Mouse (Mus musculus) embryonic facial prominence, embryonic 12.5 days (tissue): Measurements from ENCODE around the gene Ppp4r1. TPM values are rescaled to one million over a fixed set of nuclear protein-coding genes. Genes with fewer than 3 reads are reported as not detected.

Experiments used
- ATAC-seq: fragments of 200-750 bp; cut with Nextera tagmentation; 2 replicates; pipeline ENCODE4 v1.8.0; 2017; ENCODE audit not compliant: insufficient number of reproducible peaks, insufficient read depth, low FRiP score, low TSS enrichment
- H3K27ac ChIP-seq: fragments of 300-500 bp; sonication (generic); 2 replicates; pipeline ENCODE4 v1.5.1; 2016; ENCODE audit warnings: mild to moderate bottlenecking
- H3K27me3 ChIP-seq: fragments of 300-500 bp; sonication (generic); 2 replicates; pipeline ENCODE4 v1.6.1; 2016; ENCODE audit warnings: mild to moderate bottlenecking, moderate library complexity
- H3K36me3 ChIP-seq: fragments of 300-500 bp; sonication (generic); 2 replicates; pipeline ENCODE4 v1.6.1; 2016; ENCODE audit warnings: mild to moderate bottlenecking
- H3K4me1 ChIP-seq: fragments of 300-500 bp; sonication (generic); 2 replicates; pipeline ENCODE4 v1.6.1; 2016
- H3K4me2 ChIP-seq: fragments of 300-500 bp; sonication (generic); replicated peaks from 2 replicates; pipeline ENCODE4 v1.6.1; 2016; ENCODE audit warnings: mild to moderate bottlenecking, moderate library complexity
- H3K4me3 ChIP-seq: fragments of 300-500 bp; sonication (generic); 2 replicates; pipeline ENCODE4 v1.5.1; 2016; ENCODE audit warnings: mild to moderate bottlenecking
- H3K9ac ChIP-seq: fragments of 300-500 bp; sonication (generic); 2 replicates; pipeline ENCODE4 v1.6.1; 2016; ENCODE audit warnings: mild to moderate bottlenecking, moderate library complexity
- H3K9me3 ChIP-seq: fragments of 300-500 bp; sonication (generic); 2 replicates; pipeline ENCODE4 v1.6.1; 2016; ENCODE audit warnings: mild to moderate bottlenecking, moderate library complexity
- WGBS: fragments of 180-500 bp; shearing (Covaris S2); methylation state at CpG from one replicate; pipeline ENCODE4 v1.1.7; 2016; 5-methylcytosine and 5-hydroxymethylcytosine counted together
- polyA plus RNA-seq: library from polyadenylated mRNA; unstranded; fragments of >200 nt; fragmentation: Nextera tagmentation; extraction: Ambion mirVana; gene quantifications from 2 replicates; pipeline ENCODE4 v1.2.1, GENCODE M21; 2016

Ppp4r1 gene
- polyA plus RNA-seq, 1 experiment from 2014 or later, result 54.5 TPM

- no peaks in the 10 kb centered on the region for H3K4me1 ChIP-seq
- no peak overlapping the region for H3K9ac ChIP-seq
- no peak overlapping the region for H3K4me3 ChIP-seq
- H3K4me2 ChIP-seq, result no peak overlapping the region
- 72% methylated on average over 5 of the region's 5 CpGs for WGBS
- H3K27me3 ChIP-seq, result no peaks in the 10 kb centered on the region
- H3K27ac ChIP-seq, result no peak overlapping the region
- H3K9me3 ChIP-seq, result no peaks in the 10 kb centered on the region
- H3K36me3 ChIP-seq, result peaks cover 63% of the 10 kb centered on the region
- ATAC-seq, result no peak
Measured at GRCm38 (mm10) chr17:65820197-65820596, 37.8 kb downstream of the Ppp4r1 start.

- peaks cover 49% of the 10 kb centered on the region for H3K36me3 ChIP-seq
Measured at GRCm38 (mm10) chr17:65822423-65822822, 40.0 kb downstream of the Ppp4r1 start.

GRCm38 (mm10) chr17:65824246-65824645 lies 41.9 kb downstream of the Ppp4r1 start:
- Histone ChIP-seq H3K4me1 (no peaks in the 10 kb centered on the region), H3K36me3 (peaks cover 55% of the 10 kb centered on the region), H3K4me3 (no peak overlapping the region), H3K9ac (no peak overlapping the region), H3K9me3 (no peaks in the 10 kb centered on the region), H3K27me3 (no peaks in the 10 kb centered on the region), H3K27ac (no peak overlapping the region), H3K4me2 (no peak overlapping the region)
- WGBS, result 92% methylated on average over 10 of the region's 10 CpGs
- no peak for ATAC-seq

More at GRCm38 (mm10) chr17:65822423-65822822, 40.0 kb downstream of the Ppp4r1 start:
- Histone ChIP-seq H3K9me3 (no peaks in the 10 kb centered on the region), H3K4me2 (no peak overlapping the region), H3K27ac (no peak overlapping the region), H3K4me1 (no peaks in the 10 kb centered on the region), H3K9ac (no peak overlapping the region), H3K4me3 (no peak overlapping the region), H3K27me3 (no peaks in the 10 kb centered on the region)
- ATAC-seq, result no peak
- 93% methylated on average over 5 of the region's 5 CpGs for WGBS

- WGBS, result 71% methylated on average over 9 of the region's 9 CpGs
- H3K9me3 ChIP-seq, result no peaks in the 10 kb centered on the region
- peaks cover 67% of the 10 kb centered on the region for H3K36me3 ChIP-seq
- H3K27me3 ChIP-seq, result no peaks in the 10 kb centered on the region
- no peak overlapping the region for H3K27ac ChIP-seq
- no peak for ATAC-seq
- H3K9ac ChIP-seq, result no peak overlapping the region
- H3K4me1 ChIP-seq, result no peaks in the 10 kb centered on the region
- no peak overlapping the region for H3K4me2 ChIP-seq
- no peak overlapping the region for H3K4me3 ChIP-seq
Measured at GRCm38 (mm10) chr17:65826257-65826656, 43.9 kb downstream of the Ppp4r1 start.

GRCm38 (mm10) chr17:65827119-65827840 lies 44.9 kb downstream of the Ppp4r1 start:
- H3K9ac ChIP-seq, result no peak overlapping the region
- 86% methylated on average over 16 of the region's 16 CpGs for WGBS
- H3K4me3 ChIP-seq, result no peak overlapping the region
- H3K9me3 ChIP-seq, result no peaks in the 10 kb centered on the region
- H3K27ac ChIP-seq, result no peak overlapping the region
- H3K36me3 ChIP-seq, result peaks cover 69% of the 10 kb centered on the region
- no peaks in the 10 kb centered on the region for H3K4me1 ChIP-seq
- ATAC-seq, result no peak
- no peaks in the 10 kb centered on the region for H3K27me3 ChIP-seq
- H3K4me2 ChIP-seq, result no peak overlapping the region

- ATAC-seq, result no peak
- Histone ChIP-seq H3K4me2 (no peak overlapping the region), H3K27ac (no peak overlapping the region), H3K9me3 (no peaks in the 10 kb centered on the region), H3K4me1 (no peaks in the 10 kb centered on the region), H3K36me3 (peaks cover 65% of the 10 kb centered on the region), H3K27me3 (no peaks in the 10 kb centered on the region), H3K4me3 (no peak overlapping the region), H3K9ac (no peak overlapping the region)
- WGBS, result 84% methylated on average over 5 of the region's 5 CpGs
Measured at GRCm38 (mm10) chr17:65827904-65828303, 45.5 kb downstream of the Ppp4r1 start.

- no peak overlapping the region for H3K4me3 ChIP-seq
- no peaks in the 10 kb centered on the region for H3K4me1 ChIP-seq
- H3K27ac ChIP-seq, result no peak overlapping the region
- no peak overlapping the region for H3K4me2 ChIP-seq
- H3K9ac ChIP-seq, result no peak overlapping the region
- no peaks in the 10 kb centered on the region for H3K27me3 ChIP-seq
- no peak for ATAC-seq
- WGBS, result 83% methylated on average over 11 of the region's 11 CpGs
- H3K36me3 ChIP-seq, result peaks cover 71% of the 10 kb centered on the region
- no peaks in the 10 kb centered on the region for H3K9me3 ChIP-seq
Measured at GRCm38 (mm10) chr17:65828951-65829350, 46.6 kb downstream of the Ppp4r1 start.

GRCm38 (mm10) chr17:65830216-65830863 lies 48.0 kb downstream of the Ppp4r1 start:
- H3K4me3 ChIP-seq, result no peak overlapping the region

GRCm38 (mm10) chr17:65833891-65834290 lies 51.5 kb downstream of the Ppp4r1 start:
- ATAC-seq, result no peak
- WGBS, result 94% methylated on average over 3 of the region's 3 CpGs
- Histone ChIP-seq H3K4me2 (no peak overlapping the region), H3K27ac (no peak overlapping the region), H3K4me3 (no peak overlapping the region), H3K9me3 (no peaks in the 10 kb centered on the region), H3K27me3 (no peaks in the 10 kb centered on the region), H3K9ac (no peak overlapping the region), H3K4me1 (no peaks in the 10 kb centered on the region), H3K36me3 (peaks cover 87% of the 10 kb centered on the region)

More at GRCm38 (mm10) chr17:65830216-65830863, 48.0 kb downstream of the Ppp4r1 start:
- ATAC-seq, result no peak
- Histone ChIP-seq H3K9me3 (no peaks in the 10 kb centered on the region), H3K27me3 (no peaks in the 10 kb centered on the region), H3K4me2 (no peak overlapping the region), H3K27ac (no peak overlapping the region), H3K9ac (no peak overlapping the region), H3K36me3 (peaks cover 66% of the 10 kb centered on the region), H3K4me1 (no peaks in the 10 kb centered on the region)
- WGBS, result 92% methylated on average over 13 of the region's 13 CpGs

GRCm38 (mm10) chr17:65836746-65837145 lies 54.4 kb downstream of the Ppp4r1 start:
- Histone ChIP-seq H3K27ac (no peak overlapping the region), H3K9ac (no peak overlapping the region), H3K4me2 (no peak overlapping the region), H3K4me3 (no peak overlapping the region), H3K27me3 (no peaks in the 10 kb centered on the region), H3K9me3 (no peaks in the 10 kb centered on the region), H3K4me1 (0 out of 2 replicates have a peak, but pooled peaks cover 4% of the 10 kb centered on the region), H3K36me3 (peaks cover 84% of the 10 kb centered on the region)
- 84% methylated on average over 3 of the region's 3 CpGs for WGBS
- no peak for ATAC-seq

GRCm38 (mm10) chr17:65839541-65840256 lies 57.3 kb downstream of the Ppp4r1 start:
- no peak overlapping the region for H3K4me2 ChIP-seq
- no peak overlapping the region for H3K27ac ChIP-seq
- no peak overlapping the region for H3K4me3 ChIP-seq
- 76% methylated on average over 7 of the region's 7 CpGs for WGBS
- peaks cover 80% of the 10 kb centered on the region for H3K36me3 ChIP-seq
- 0 out of 2 replicates have a peak, but pooled peaks cover 4% of the 10 kb centered on the region for H3K4me1 ChIP-seq
- no peaks in the 10 kb centered on the region for H3K27me3 ChIP-seq
- H3K9me3 ChIP-seq, result no peaks in the 10 kb centered on the region
- H3K9ac ChIP-seq, result no peak overlapping the region
- ATAC-seq, result peak; percentile 18; the same call in 1 of the 2 replicates
